Mouse (Mus musculus) cerebellum, adult (tissue): ENCODE measurements around the gene Nrtn.

Experiments
- ATAC-seq: cut with Nextera tagmentation; 2 replicates; pipeline ENCODE4 v1.9.2; 2017; ENCODE audit warnings: mild to moderate bottlenecking, moderate library complexity, mixed read lengths; ENCODE audit not compliant: insufficient number of reproducible peaks, low FRiP score, low TSS enrichment

Gene Nrtn

DNA sequence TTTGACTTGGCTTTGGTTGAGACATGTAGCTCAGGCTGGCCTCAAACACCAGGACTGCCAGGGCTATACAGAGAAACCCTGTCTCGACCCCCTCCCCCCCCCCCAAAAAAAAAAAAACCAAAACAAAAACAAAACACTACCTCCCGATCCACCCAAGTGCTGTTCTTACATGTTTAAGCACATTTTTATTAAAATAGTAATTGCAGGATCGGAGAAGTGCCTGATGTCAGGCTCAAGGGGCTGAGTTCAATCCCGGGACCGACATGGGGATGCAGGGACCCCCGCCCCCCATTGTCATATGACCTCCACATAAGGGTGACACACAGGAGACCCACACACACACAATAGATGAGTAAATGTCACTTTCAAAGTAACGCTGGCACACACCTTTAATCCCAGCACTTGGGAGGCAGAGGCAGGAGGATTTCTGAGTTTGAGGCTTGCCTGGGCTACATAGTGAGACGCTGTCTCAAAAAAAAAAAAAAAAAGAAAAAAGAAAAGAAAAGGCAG lies 6.5 kb upstream of the Nrtn start:
- no peak for ATAC-seq

GRCm38 (mm10) chr17:56762769-56763731 lies 5.7 kb upstream of the Nrtn start:
- ATAC-seq = no peak

- ATAC-seq = peak; percentile 14; the same call in 1 of the 2 replicates
These were observed 4.7 kb upstream of the Nrtn start for GRCm38 (mm10) chr17:56761991-56762410.

- no peak for ATAC-seq
These were observed 3.7 kb upstream of the Nrtn start for GRCm38 (mm10) chr17:56761077-56761476.

- ATAC-seq = no peak
These were observed 1.9 kb upstream of the Nrtn start for GRCm38 (mm10) chr17:56759261-56759660.

GRCm38 (mm10) chr17:56758132-56758531 lies 802 bp upstream of the Nrtn start:
- ATAC-seq = no peak

- no peak for ATAC-seq
These were observed 479 bp downstream of the Nrtn start for GRCm38 (mm10) chr17:56756703-56757399.

GRCm38 (mm10) chr17:56754271-56755185 lies 2.8 kb downstream of the Nrtn start:
- ATAC-seq = no peak

DNA sequence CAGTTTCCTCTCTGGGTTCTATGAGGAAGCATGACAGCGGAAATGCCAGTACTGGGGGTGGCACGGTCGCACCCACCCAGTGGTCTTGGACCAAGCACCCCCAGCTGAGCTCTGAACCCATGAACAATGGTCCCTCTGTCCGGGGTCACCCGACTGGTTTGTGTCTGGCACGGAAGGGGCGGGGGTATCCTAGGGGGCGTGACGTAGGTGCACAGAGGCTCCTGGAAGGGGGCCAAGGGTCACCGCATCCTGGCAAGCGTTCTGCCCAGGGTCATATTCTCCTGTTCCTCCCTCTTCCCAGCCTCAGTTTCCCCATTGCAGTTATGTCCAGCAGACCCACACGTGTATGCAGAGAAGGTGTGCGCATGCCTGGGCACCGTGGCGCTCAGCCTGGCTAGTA lies 3.9 kb downstream of the Nrtn start:
- ATAC-seq = no peak

DNA sequence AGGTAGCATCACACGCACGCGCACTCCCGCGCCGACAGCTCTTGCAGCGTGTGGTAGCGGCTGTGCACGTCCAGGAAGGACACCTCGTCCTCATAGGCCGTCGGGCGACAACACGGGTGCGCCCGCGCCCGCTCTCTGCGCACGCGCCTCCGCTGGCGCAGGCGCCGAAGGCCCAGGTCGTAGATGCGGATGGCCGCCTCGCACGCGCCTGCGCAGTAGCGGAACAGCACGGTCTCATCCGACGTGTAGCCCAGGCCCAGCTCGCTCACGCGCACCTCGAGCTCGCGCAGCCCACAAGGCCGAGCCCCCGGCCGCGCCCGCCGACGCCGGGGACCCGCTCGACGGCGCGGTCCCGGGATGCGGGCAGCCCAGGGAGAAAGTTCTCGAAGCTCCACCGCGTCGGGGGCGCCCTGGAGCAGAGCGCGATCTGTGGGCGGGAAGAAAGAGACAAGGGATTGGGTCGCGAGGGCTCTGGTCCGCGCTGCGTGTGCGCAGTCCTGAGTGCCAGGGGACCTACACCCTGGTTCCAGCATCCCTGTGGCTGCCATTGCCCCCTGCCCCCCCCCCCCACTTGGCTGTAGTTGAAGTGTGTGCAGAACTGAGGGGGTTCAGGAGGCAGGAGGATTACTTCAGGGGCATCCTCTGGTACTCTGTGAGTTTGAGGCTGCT lies 5.8 kb downstream of the Nrtn start:
- ATAC-seq = no peak

GRCm38 (mm10) chr17:56744173-56744572 lies 13.2 kb downstream of the Nrtn start:
- ATAC-seq = no peak

GRCm38 (mm10) chr17:56740788-56741160 lies 16.6 kb downstream of the Nrtn start:
- no peak for ATAC-seq

DNA sequence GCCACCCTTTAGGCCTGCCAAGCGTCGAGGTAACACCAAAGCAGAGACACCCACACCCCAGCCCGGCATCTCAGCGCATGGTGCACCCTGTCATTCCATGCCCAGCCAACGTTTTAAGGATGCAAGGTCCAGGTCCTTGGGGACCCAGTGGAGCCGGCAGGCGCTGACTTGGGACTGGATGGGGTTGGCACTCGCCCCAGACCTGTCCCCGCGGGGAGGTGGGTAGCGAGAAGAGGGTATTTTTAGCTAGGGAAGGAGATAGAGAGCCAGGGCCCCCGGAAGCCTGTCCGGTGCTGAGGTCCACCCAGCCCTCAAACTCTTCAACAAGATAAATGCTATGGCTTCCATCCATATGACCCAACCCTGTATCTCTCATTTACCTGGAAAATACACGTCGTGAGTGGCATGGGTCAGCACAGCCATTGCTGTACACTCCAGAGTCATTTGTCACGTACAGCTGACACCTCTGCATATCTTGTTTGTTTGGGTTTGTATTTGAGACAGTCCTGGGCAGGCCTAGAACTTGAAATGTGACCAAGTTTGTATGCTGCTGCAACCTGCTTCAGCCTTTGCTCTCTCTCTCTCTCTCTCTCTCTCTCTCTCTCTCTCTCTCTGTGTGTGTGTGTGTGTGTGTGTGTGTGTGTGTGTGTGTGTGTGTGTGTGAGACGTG lies 17.1 kb downstream of the Nrtn start:
- ATAC-seq = no peak

- no peak for ATAC-seq
These were observed 19.1 kb downstream of the Nrtn start for GRCm38 (mm10) chr17:56738221-56738620.

- ATAC-seq = no peak
These were observed 20.8 kb downstream of the Nrtn start for GRCm38 (mm10) chr17:56736534-56736933.

- ATAC-seq = no peak
These were observed 27.7 kb downstream of the Nrtn start for GRCm38 (mm10) chr17:56729656-56730055.

DNA sequence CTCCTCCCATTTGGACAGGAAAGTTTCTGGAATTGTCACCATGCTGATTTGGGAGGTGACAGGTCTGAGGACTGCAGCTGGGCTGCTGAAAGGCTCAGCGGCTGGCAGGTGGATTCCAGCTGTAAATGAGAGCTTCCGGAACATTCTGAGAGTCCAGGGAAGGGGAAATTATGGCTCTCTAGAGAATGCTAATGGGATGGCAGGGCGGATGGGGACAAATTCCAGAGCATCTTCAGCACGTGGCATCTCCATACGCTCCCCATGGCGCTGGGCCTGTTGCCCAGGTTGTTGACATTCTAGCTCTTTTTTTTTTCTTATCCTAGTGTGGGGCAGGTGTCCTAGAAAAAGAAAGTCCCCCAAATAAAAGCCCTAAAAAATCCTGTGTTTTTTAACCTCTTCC lies 28.2 kb downstream of the Nrtn start:
- no peak for ATAC-seq

GRCm38 (mm10) chr17:56728117-56728516 lies 29.2 kb downstream of the Nrtn start:
- ATAC-seq = no peak

DNA sequence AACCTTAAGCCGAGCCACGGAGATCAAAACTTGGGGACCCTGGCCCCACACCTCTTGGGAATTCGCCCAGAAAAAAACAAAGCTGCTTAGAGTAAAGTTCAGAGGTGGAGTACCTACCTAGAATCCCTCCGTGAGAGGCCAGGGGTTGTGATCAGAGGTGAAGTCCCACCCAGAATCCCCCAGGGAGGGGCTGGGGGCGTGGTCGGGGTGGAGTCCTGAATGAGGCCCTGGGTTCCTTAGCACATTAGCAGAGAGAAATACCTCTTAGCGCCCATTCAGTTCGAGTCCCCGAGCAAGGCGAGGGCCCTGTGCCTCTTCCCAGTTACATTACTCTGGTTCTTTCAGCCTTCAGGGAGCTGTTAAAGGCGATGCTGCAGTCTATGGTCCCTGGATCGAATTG lies 29.7 kb downstream of the Nrtn start:
- ATAC-seq = no peak
